Mouse (Mus musculus) limb, embryonic 13.5 days (tissue): ENCODE results near the gene Fam227b. TPM values are rescaled to one million over a fixed set of nuclear protein-coding genes. Genes with fewer than 3 reads are reported as not detected.

Experiments used
- ATAC-seq: fragments of 200-750 bp; cut with Nextera tagmentation; 2 replicates; pipeline ENCODE4 v1.8.0; 2017; ENCODE audit warnings: low read depth, moderate number of reproducible peaks, moderate TSS enrichment; ENCODE audit not compliant: low FRiP score
- H3K27ac ChIP-seq: fragments of 300-500 bp; sonication (generic); 2 replicates; pipeline ENCODE4 v1.5.1; 2015; ENCODE audit warnings: inconsistent platforms, mild to moderate bottlenecking, moderate library complexity
- H3K27me3 ChIP-seq: fragments of 300-500 bp; sonication (generic); 2 replicates; pipeline ENCODE4 v1.6.1; 2015; ENCODE audit warnings: mild to moderate bottlenecking, inconsistent platforms
- H3K36me3 ChIP-seq: fragments of 300-500 bp; sonication (generic); 2 replicates; pipeline ENCODE4 v1.6.1; 2015; ENCODE audit warnings: inconsistent platforms, mild to moderate bottlenecking, moderate library complexity
- H3K4me1 ChIP-seq: fragments of 300-500 bp; sonication (generic); 2 replicates; pipeline ENCODE4 v1.6.1; 2015; ENCODE audit warnings: inconsistent platforms
- H3K4me2 ChIP-seq: fragments of 300-500 bp; sonication (generic); replicated peaks from 2 replicates; pipeline ENCODE4 v1.6.1; 2015; ENCODE audit warnings: inconsistent platforms, mild to moderate bottlenecking, moderate library complexity
- H3K4me3 ChIP-seq: fragments of 300-500 bp; sonication (generic); 2 replicates; pipeline ENCODE4 v1.5.1; 2015; ENCODE audit warnings: moderate library complexity, mild to moderate bottlenecking, inconsistent platforms
- H3K9ac ChIP-seq: fragments of 300-500 bp; sonication (generic); 2 replicates; pipeline ENCODE4 v1.6.1; 2015; ENCODE audit warnings: mild to moderate bottlenecking, inconsistent platforms
- H3K9me3 ChIP-seq: fragments of 300-500 bp; sonication (generic); 2 replicates; pipeline ENCODE4 v1.6.1; 2016; ENCODE audit warnings: inconsistent platforms
- WGBS: fragments of 180-500 bp; shearing (Covaris S2); methylation state at CpG from one replicate; pipeline ENCODE4 v1.1.7; 2015; 5-methylcytosine and 5-hydroxymethylcytosine counted together
- polyA plus RNA-seq: library from polyadenylated mRNA; unstranded; fragments of >200 nt; fragmentation: Nextera tagmentation; extraction: Ambion mirVana; gene quantifications from 2 replicates; pipeline ENCODE4 v1.2.1, GENCODE M21; 2015

The Fam227b gene
- polyA plus RNA-seq, 1 experiment from 2014 or later: not detected

DNA sequence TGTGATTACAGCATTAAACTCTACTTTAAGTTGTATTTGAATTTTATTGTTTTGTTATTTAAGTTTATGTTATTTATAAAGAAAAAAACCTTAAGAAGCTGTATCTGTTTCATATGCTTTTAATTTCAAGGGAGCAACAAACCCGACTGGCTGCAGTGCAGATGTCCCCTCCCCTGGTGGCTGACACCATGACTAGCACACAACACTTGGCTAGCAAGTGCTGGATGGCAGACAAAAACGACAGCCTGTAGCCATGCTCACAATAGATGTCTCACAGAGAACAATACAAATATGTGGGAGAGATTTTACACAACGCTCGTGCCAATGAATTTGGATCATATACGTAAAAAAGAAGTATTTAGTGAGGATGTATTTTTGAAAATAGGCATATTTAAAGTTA is 61.4 kb downstream of the Fam227b start:
- no peak for ATAC-seq

DNA sequence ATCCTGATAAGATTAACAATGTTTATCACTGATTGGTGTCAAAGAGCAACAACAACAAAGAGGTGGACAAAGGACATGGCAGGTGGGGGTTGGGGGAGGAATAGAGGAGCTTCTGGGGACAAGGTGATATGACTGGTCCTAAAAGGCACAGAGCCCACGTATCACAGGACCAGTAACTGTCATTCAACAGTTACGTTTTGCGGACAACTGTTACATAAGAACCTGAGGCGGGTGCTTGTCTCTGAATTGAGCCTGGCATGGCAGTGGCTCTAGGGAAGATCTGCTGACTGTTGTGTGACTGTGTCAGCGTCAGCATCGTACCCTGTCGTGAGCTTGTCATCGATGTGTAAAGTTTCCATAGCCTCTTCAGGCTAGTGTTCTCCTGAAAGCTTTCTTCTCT is 65.6 kb downstream of the Fam227b start:
- no peak for ATAC-seq
- Histone ChIP-seq H3K4me1 (no peaks in the 10 kb centered on the region), H3K4me3 (no peak overlapping the region), H3K27ac (no peak overlapping the region), H3K9me3 (no peaks in the 10 kb centered on the region), H3K27me3 (no peaks in the 10 kb centered on the region), H3K4me2 (no peak overlapping the region), H3K36me3 (no peaks in the 10 kb centered on the region), H3K9ac (no peak overlapping the region)
- WGBS: 74% methylated on average over 8 of the region's 8 CpGs

More for the DNA sequence above, 61.4 kb downstream of the Fam227b start:
- no peaks in the 10 kb centered on the region for H3K9me3 ChIP-seq
- no peak overlapping the region for H3K4me2 ChIP-seq
- WGBS: 70% methylated on average over 5 of the region's 5 CpGs
- H3K36me3 ChIP-seq: no peaks in the 10 kb centered on the region
- peaks cover 9% of the 10 kb centered on the region for H3K4me1 ChIP-seq
- H3K4me3 ChIP-seq: no peak overlapping the region
- H3K9ac ChIP-seq: no peak overlapping the region
- no peak overlapping the region for H3K27ac ChIP-seq
- no peaks in the 10 kb centered on the region for H3K27me3 ChIP-seq

DNA sequence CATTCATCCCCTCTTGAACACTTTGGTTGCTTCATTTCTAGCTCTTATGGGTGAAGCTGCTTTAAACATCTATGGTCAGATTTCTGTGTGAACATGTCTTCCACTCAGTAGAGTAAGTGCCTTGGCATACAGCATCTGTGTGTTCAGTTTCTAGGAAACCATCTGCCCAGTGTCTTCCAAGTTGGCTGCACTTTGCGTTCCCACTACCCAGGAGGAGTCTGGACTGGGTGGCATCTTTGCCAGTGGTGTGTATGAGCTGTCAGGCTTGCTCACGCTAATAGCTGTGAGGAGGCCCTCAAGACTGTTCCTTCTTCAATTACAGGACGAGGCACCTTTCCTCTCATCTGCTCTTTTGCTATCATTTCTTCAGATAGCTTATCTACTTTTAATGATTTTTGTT is 67.5 kb downstream of the Fam227b start:
- no peak for ATAC-seq
- H3K9me3 ChIP-seq: no peaks in the 10 kb centered on the region
- H3K4me2 ChIP-seq: no peak overlapping the region
- no peak overlapping the region for H3K9ac ChIP-seq
- no peaks in the 10 kb centered on the region for H3K4me1 ChIP-seq
- no peak overlapping the region for H3K27ac ChIP-seq
- no peaks in the 10 kb centered on the region for H3K27me3 ChIP-seq
- WGBS: 81% methylated on average over 3 of the region's 3 CpGs
- H3K4me3 ChIP-seq: no peak overlapping the region
- no peaks in the 10 kb centered on the region for H3K36me3 ChIP-seq

DNA sequence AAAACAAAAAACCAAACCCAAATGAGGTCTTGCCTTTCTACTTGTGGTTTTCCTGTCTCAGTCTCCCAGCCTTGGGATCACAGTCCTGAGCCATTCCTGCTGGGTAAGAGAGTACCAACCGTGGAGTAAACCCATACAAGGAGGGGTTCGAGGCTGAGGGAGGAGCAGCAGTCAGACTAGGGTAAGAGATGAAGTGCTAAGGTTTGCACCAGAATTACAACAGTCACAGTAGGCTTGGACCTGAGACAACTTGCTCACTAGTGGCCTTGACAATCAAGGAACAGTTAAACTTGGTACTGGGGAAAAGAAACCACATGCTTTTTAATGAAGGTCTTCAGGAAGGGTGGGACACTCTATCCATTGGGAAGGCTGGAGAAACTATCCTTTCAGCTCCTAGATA is 72.7 kb downstream of the Fam227b start:
- ATAC-seq: no peak
- Histone ChIP-seq H3K27me3 (no peaks in the 10 kb centered on the region), H3K4me2 (no peak overlapping the region), H3K9me3 (no peaks in the 10 kb centered on the region), H3K4me3 (no peak overlapping the region), H3K27ac (no peak overlapping the region), H3K36me3 (no peaks in the 10 kb centered on the region), H3K9ac (no peak overlapping the region), H3K4me1 (no peaks in the 10 kb centered on the region)
- 55% methylated on average over 2 of the region's 2 CpGs for WGBS

DNA sequence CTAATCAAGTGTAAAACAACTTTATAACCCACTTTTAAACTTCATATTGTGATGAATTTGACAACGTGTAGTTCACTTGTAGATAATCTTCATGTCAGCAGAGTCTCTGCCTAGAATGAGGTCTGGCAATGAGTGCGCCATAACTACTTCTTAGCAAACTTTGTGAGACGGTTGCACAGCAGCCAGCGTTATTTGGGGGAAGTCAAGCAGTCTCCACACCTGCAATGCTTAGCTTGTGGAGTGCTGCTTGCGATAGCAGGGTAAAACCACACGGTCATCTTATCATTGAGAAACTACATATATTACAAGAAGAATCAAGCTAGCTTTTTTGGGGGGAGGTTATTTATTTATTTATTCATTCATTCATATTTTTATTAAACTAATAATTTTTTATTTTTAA is 75.3 kb downstream of the Fam227b start:
- Histone ChIP-seq H3K27ac (no peak overlapping the region), H3K9me3 (no peaks in the 10 kb centered on the region), H3K4me3 (no peak overlapping the region), H3K4me2 (no peak overlapping the region), H3K4me1 (no peaks in the 10 kb centered on the region), H3K9ac (no peak overlapping the region), H3K27me3 (no peaks in the 10 kb centered on the region), H3K36me3 (no peaks in the 10 kb centered on the region)
- WGBS: 91% methylated on average over 6 of the region's 6 CpGs
- no peak for ATAC-seq

DNA sequence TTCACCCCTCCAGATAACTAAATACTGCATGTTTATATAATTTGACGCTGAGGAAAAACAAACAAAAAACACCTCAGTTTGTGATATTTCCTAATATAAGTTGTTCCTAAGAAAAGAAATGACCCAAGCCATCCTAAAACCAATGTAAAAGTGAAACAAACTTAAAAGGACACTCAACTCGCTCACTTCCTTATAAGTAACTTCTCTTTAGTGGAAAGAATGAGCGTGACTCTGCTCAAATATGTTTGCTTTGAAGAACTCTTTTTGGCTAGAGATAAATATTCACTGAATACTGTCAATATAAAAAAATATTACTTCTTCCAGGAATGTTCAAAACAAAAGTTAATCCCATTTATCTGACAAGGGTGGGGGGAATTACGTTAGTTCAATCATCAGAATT is 78.1 kb downstream of the Fam227b start:
- H3K27ac ChIP-seq: no peak overlapping the region
- no peak overlapping the region for H3K4me3 ChIP-seq
- no peak overlapping the region for H3K9ac ChIP-seq
- no peaks in the 10 kb centered on the region for H3K4me1 ChIP-seq
- no peak for ATAC-seq
- H3K4me2 ChIP-seq: no peak overlapping the region
- no peaks in the 10 kb centered on the region for H3K9me3 ChIP-seq
- H3K27me3 ChIP-seq: no peaks in the 10 kb centered on the region
- no peaks in the 10 kb centered on the region for H3K36me3 ChIP-seq
- WGBS: 92% methylated on average over 4 of the region's 4 CpGs

- 59% methylated on average over 1 of the region's 1 CpGs for WGBS
- Histone ChIP-seq H3K27me3 (no peaks in the 10 kb centered on the region), H3K4me1 (peaks cover 9% of the 10 kb centered on the region), H3K36me3 (no peaks in the 10 kb centered on the region), H3K9ac (no peak overlapping the region), H3K4me3 (no peak overlapping the region), H3K9me3 (no peaks in the 10 kb centered on the region), H3K27ac (no peak overlapping the region), H3K4me2 (no peak overlapping the region)
- ATAC-seq: no peak
Measured at GRCm38 (mm10) chr2:126069740-126070139, 82.1 kb downstream of the Fam227b start.

- Histone ChIP-seq H3K4me3 (no peak overlapping the region), H3K9me3 (no peaks in the 10 kb centered on the region), H3K4me1 (peaks cover 28% of the 10 kb centered on the region), H3K4me2 (no peak overlapping the region), H3K27ac (0 out of 2 replicates have a peak overlapping the region, but pooled peaks have one; percentile 4), H3K27me3 (no peaks in the 10 kb centered on the region), H3K9ac (no peak overlapping the region), H3K36me3 (no peaks in the 10 kb centered on the region)
- peak; percentile 76 for ATAC-seq
- 51% methylated on average over 3 of the region's 3 CpGs for WGBS
Measured at GRCm38 (mm10) chr2:126065303-126065856, 86.4 kb downstream of the Fam227b start.

DNA sequence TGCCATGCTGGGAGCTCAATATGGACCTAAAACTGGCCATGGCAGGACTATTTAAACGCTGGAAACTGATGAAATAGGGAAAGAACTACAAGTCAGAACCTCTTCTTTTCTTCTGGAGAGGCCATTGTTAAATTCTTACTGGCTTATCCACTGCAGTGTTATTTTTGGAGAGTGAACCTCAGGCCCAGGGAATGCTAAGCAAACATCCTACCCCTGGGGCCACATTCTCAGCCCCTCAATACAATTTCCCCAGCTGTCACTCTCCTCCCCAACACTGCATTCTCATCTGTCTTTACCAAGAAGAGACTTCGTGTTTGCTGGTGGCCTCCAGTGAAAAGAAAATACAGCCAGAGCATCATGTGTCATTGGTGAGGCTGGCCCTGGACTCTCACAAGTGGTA is 87.0 kb downstream of the Fam227b start:
- H3K9me3 ChIP-seq: no peaks in the 10 kb centered on the region
- no peak overlapping the region for H3K9ac ChIP-seq
- no peaks in the 10 kb centered on the region for H3K36me3 ChIP-seq
- H3K4me2 ChIP-seq: no peak overlapping the region
- no peak overlapping the region for H3K4me3 ChIP-seq
- WGBS: 63% methylated on average over 2 of the region's 2 CpGs
- ATAC-seq: peak; percentile 46; the same call in 1 of the 2 replicates
- peak overlapping the region; percentile 6; the same call in 1 of the 2 replicates for H3K27ac ChIP-seq
- H3K27me3 ChIP-seq: no peaks in the 10 kb centered on the region
- H3K4me1 ChIP-seq: peaks cover 28% of the 10 kb centered on the region

GRCm38 (mm10) chr2:126062876-126063275 is 88.9 kb downstream of the Fam227b start:
- no peak overlapping the region for H3K27ac ChIP-seq

GRCm38 (mm10) chr2:126061037-126061773 is 90.6 kb downstream of the Fam227b start:
- H3K36me3 ChIP-seq: no peaks in the 10 kb centered on the region
- H3K27ac ChIP-seq: peak overlapping the region; percentile 17; the same call in 1 of the 2 replicates
- H3K27me3 ChIP-seq: no peaks in the 10 kb centered on the region
- no peak overlapping the region for H3K4me3 ChIP-seq
- H3K9ac ChIP-seq: no peak overlapping the region
- no peak for ATAC-seq
- H3K4me2 ChIP-seq: peak overlapping the region; percentile 35
- no peaks in the 10 kb centered on the region for H3K9me3 ChIP-seq
- WGBS: 62% methylated on average over 17 of the region's 17 CpGs
- peaks cover 28% of the 10 kb centered on the region for H3K4me1 ChIP-seq

More at GRCm38 (mm10) chr2:126062876-126063275, 88.9 kb downstream of the Fam227b start:
- no peak overlapping the region for H3K4me3 ChIP-seq
- H3K9me3 ChIP-seq: no peaks in the 10 kb centered on the region
- WGBS: 55% methylated on average over 7 of the region's 7 CpGs
- H3K4me1 ChIP-seq: peaks cover 28% of the 10 kb centered on the region
- no peaks in the 10 kb centered on the region for H3K27me3 ChIP-seq
- H3K36me3 ChIP-seq: no peaks in the 10 kb centered on the region
- no peak for ATAC-seq
- H3K9ac ChIP-seq: no peak overlapping the region
- no peak overlapping the region for H3K4me2 ChIP-seq

GRCm38 (mm10) chr2:126060595-126060994 is 91.2 kb downstream of the Fam227b start:
- H3K27ac ChIP-seq: no peak overlapping the region; the same call in 1 of the 2 replicates
- peaks cover 27% of the 10 kb centered on the region for H3K4me1 ChIP-seq
- 40% methylated on average over 4 of the region's 4 CpGs for WGBS
- no peak overlapping the region for H3K9ac ChIP-seq
- no peak overlapping the region for H3K4me3 ChIP-seq
- no peaks in the 10 kb centered on the region for H3K27me3 ChIP-seq
- no peak for ATAC-seq
- no peaks in the 10 kb centered on the region for H3K9me3 ChIP-seq
- H3K4me2 ChIP-seq: peak overlapping the region; percentile 35; the same call in 1 of the 2 replicates
- no peaks in the 10 kb centered on the region for H3K36me3 ChIP-seq
